Mouse (Mus musculus) c-Kit-positive CD71-negative TER-119-negative erythroid progenitor cells, embryonic 14.5 days (primary cell): ENCODE results near the gene Mrps18b.
"Not testable (repeated sequence)": the region's sequence is repeated elsewhere in the genome, so short reads cannot be mapped to it uniquely, and the experiment has no call there.

ENCODE experiments used
- DNase-seq: peaks from one replicate; pipeline ENCODE4 v3.0.0-alpha.2; 2013; ENCODE audit warnings: low read depth

Mrps18b gene

GRCm38 (mm10) chr17:35916297-35917142 is at the start of gene Mrps18b, which contains the start of gene Ppp1r10:
Mrps18b (minus strand) TSS chr17:35916389.
Ppp1r10 (plus strand) TSS chr17:35916434.
- DNase-seq = peak; percentile 95

DNA sequence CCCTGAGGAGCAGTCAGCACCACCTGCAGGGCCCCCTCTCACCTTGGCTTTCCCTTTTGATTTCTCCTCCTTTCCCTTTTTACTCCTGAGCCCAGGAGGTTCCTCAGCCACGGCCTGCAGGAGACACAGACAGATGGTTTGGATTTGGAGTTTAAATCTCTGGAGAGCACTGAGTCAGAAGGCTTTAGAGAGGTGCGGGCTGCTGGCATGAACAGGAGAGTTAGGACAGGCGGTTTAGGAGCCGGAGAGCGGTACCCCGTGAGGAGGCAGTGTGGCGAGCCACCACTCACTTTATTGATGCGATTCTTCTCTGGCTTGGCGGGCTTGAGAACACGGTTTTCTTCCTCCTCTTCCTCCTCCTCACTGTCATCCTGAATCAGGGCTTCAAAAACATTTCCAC is 47.1 kb upstream of the Mrps18b start:
- DNase-seq = no peak

DNA sequence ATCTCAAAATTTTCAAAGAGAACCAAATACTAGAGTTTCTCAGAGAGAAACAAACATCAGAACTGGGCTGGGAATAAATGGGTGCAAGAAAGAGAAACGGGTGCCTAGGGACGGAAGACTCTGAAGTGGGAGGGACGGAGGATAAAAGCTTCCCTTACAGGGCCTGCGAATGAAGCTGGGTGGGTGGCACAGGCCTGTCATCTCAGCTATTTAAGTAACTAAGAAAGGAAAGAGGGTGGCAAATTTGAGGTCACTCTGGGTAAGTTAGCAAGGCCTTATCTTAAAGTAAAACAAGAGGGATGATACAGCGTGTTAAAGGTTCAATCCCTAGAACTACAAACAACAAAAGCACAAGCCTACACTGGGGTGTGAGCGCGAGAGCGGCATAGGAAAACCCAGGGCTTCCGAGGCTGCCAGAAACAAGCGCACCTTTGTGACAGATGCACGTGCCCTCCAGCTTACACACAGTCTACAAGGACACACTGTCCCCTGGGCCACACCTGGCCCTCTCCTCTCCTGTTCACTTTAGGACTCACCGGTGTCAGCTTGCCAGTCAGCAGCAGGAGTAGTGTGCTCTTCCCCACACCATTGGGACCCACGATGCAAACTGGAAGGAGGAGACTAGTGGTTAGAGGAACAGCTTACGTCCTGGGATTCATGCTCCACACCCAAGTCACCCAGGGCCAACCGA is 42.5 kb upstream of the Mrps18b start:
- DNase-seq = no peak

- DNase-seq = no peak
Observed at GRCm38 (mm10) chr17:35954665-35955064, 38.5 kb upstream of the Mrps18b start.

- not testable (repeated sequence) for DNase-seq
Observed at GRCm38 (mm10) chr17:35952559-35952958, 36.4 kb upstream of the Mrps18b start.

DNA sequence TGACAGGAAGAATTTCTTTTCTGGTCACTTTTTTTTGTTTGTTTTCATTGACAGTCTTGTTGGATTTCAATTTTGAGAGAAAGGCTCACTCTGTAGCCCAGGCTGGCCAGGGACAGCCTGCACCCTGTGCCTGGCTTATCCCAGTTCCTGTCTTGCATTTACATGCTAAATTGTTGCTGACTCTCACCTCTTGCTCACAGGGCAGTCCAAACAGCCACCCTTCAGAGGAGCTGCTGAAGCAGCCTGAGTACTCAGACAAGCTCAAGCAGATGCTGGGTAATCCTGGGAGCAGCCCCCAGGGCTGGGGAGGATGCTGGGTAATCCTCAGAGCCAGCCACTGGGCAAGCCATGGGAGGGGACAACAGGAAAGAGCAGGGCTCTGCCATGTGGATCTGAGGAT is 34.8 kb upstream of the Mrps18b start:
- DNase-seq = not testable (repeated sequence)

- DNase-seq = no peak
Observed at GRCm38 (mm10) chr17:35939941-35940340, 23.8 kb upstream of the Mrps18b start.

GRCm38 (mm10) chr17:35939108-35939507 is 22.9 kb upstream of the Mrps18b start:
- no peak for DNase-seq

- no peak for DNase-seq
Observed at GRCm38 (mm10) chr17:35937700-35938348, 21.6 kb upstream of the Mrps18b start.

DNA sequence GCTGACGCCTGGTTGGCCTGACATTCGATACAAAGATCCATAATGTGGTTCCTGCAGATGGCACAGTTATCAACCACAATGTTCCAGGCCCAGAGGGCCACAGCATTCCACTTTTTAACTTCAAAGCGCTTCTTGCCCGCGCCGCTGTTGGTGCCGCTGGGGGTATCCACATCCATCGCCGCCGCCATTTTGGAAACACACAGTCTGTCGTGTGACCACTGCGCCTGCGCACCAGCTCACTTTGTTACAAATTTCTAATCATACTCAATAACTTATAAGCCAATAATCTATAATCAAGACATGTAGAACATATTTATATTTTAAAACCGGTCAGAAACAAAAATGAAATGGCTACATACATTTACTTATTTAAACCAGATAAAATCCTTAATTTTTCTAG is 19.6 kb upstream of the Mrps18b start:
- not testable (repeated sequence) for DNase-seq

- no peak for DNase-seq
Observed at GRCm38 (mm10) chr17:35932608-35933007, 16.4 kb upstream of the Mrps18b start.

GRCm38 (mm10) chr17:35930627-35931026 is 14.4 kb upstream of the Mrps18b start:
- no peak for DNase-seq

GRCm38 (mm10) chr17:35929534-35929933 is 13.3 kb upstream of the Mrps18b start:
- no peak for DNase-seq

- DNase-seq = no peak
Observed at GRCm38 (mm10) chr17:35927471-35927870, 11.3 kb upstream of the Mrps18b start.

DNA sequence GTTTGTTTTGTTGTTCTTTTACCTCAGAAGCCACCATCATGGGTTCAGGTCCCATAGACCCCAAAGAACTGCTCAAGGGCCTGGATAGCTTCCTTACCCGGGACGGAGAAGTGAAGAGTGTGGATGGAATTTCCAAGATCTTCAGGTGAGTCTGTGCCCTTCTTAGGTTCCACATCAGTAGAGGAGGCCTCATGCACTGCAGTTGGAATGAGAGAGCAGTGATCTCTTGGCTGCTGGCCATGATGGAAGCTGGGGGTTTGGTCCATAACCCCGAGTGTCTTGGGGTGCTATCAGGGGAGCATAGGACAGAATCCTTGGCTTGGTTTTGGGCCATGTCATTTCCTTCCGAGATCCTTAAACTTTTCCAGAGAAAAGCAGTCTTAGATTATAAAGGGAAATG is 7.1 kb upstream of the Mrps18b start:
- DNase-seq = no peak

GRCm38 (mm10) chr17:35922566-35922965 is 6.4 kb upstream of the Mrps18b start:
- no peak for DNase-seq

GRCm38 (mm10) chr17:35921710-35922109 is 5.5 kb upstream of the Mrps18b start:
- no peak for DNase-seq

DNA sequence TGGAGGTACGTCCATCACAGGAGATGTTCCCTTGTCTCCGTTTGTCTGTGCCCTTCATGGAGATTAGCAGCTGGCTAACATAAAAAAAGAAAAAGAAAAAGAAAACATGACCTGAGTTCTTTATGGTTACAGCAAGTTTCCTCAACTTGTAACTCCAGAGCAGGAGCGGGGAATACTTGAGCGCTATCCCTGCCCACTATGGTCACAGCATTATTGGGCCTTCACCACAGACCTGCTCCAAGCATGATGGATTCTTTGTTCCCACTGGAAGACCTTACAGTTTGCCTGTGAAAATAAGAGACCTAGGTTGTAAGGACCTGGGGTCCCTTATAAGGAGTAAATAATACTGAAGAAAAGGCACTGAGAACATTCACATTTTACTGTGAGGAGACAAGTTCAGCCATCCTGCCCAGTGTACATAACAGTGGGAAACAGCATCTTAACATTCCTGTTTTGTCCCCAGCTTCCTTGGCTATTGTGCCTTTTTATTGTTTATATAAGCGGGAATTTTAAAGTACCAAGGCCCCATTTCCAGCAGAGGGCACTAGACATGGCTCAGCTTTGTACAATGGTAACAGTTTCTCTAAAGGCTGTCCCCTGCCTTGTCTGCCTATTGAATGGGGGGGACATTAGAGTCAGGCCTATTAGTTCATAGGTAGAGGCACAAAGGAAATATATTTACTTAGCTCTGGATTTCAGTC is 4.8 kb upstream of the Mrps18b start:
- no peak for DNase-seq

- no peak for DNase-seq
Observed at GRCm38 (mm10) chr17:35920384-35920783, 4.2 kb upstream of the Mrps18b start.

DNA sequence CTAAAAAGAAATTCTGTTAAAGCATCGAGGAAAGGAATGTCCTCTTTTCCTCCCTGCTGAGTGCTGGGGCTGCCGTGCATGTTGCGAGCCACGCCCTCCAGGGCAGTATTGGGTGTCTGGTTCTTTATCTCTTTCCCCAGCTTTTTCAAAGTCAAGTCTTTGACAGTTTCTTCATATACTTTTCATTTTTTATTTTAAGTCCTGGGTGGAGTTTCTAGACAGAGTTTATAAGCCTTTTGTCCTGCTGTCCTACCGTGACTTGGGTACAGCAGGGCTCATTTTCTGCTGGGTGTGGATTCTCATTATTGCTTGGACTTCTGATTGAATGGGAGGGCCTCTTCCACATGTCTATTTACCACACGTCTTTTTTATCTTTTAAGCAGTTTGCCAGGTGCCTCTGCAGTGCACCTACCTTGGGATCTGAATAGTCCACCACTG is 3.7 kb upstream of the Mrps18b start:
- DNase-seq = no peak

GRCm38 (mm10) chr17:35919060-35919715 is 3.0 kb upstream of the Mrps18b start:
- peak; percentile 97 for DNase-seq
